Mouse (Mus musculus) heart, embryonic 11.5 days (tissue): ENCODE results near the gene Hivep2. TPM values are rescaled to one million over a fixed set of nuclear protein-coding genes. Genes with fewer than 3 reads are reported as not detected.

Experiments used
- ATAC-seq: fragments of 200-750 bp; cut with Nextera tagmentation; replicated peaks from 2 replicates; pipeline ENCODE4 v1.8.0; 2017; ENCODE audit warnings: moderate library complexity; ENCODE audit not compliant: insufficient number of reproducible peaks, low FRiP score, low TSS enrichment
- H3K27ac ChIP-seq: fragments of 300-500 bp; sonication (generic); 2 replicates; pipeline ENCODE4 v1.5.1; 2014; ENCODE audit warnings: mild to moderate bottlenecking, low read depth, low read length
- H3K27me3 ChIP-seq: fragments of 300-500 bp; sonication (generic); 2 replicates; pipeline ENCODE4 v1.6.1; 2014; ENCODE audit warnings: mild to moderate bottlenecking, low read length, mixed read lengths; ENCODE audit not compliant: control insufficient read depth, insufficient read depth
- H3K36me3 ChIP-seq: fragments of 300-500 bp; sonication (generic); 2 replicates; pipeline ENCODE4 v1.6.1; 2014; ENCODE audit warnings: mild to moderate bottlenecking, low read length, moderate library complexity, mixed read lengths; ENCODE audit not compliant: control insufficient read depth, insufficient read depth
- H3K4me1 ChIP-seq: fragments of 300-500 bp; sonication (generic); 2 replicates; pipeline ENCODE4 v1.6.1; 2014; ENCODE audit warnings: low read length; ENCODE audit not compliant: control insufficient read depth, insufficient read depth
- H3K4me2 ChIP-seq: fragments of 300-500 bp; sonication (generic); 2 replicates; pipeline ENCODE4 v1.6.1; 2014; ENCODE audit warnings: mild to moderate bottlenecking, moderate library complexity
- H3K4me3 ChIP-seq: fragments of 300-500 bp; sonication (generic); 2 replicates; pipeline ENCODE4 v1.5.1; 2014; ENCODE audit warnings: low read depth, low read length
- H3K9ac ChIP-seq: fragments of 300-500 bp; sonication (generic); 2 replicates; pipeline ENCODE4 v1.6.1; 2014; ENCODE audit warnings: mild to moderate bottlenecking, low read depth, low read length, moderate library complexity
- H3K9me3 ChIP-seq: fragments of 300-500 bp; sonication (generic); replicated peaks from 2 replicates; pipeline ENCODE4 v1.6.1; 2016; ENCODE audit warnings: low read length; ENCODE audit not compliant: control insufficient read depth
- WGBS: fragments of 180-500 bp; shearing (Covaris S2); extraction: QIAGEN DNeasy Blood & Tissue Kit; methylation state at CpG from one replicate; pipeline ENCODE4 v1.1.7; 2014; ENCODE audit not compliant: insufficient replicate concordance; 5-methylcytosine and 5-hydroxymethylcytosine counted together
- polyA plus RNA-seq: library from polyadenylated mRNA; unstranded; fragments of >200 nt; fragmentation: Nextera tagmentation; extraction: Ambion mirVana; gene quantifications from 2 replicates; pipeline ENCODE4 v1.2.1, GENCODE M21; 2014

Gene Hivep2
- polyA plus RNA-seq, 1 experiment from 2014 or later, result 8.0 TPM

GRCm38 (mm10) chr10:14130270-14130669 lies 164.4 kb downstream of the Hivep2 start:
- H3K4me2 ChIP-seq, result no peak overlapping the region
- H3K27me3 ChIP-seq, result no peaks in the 10 kb centered on the region
- ATAC-seq, result no peak
- H3K36me3 ChIP-seq, result peaks cover 10% of the 10 kb centered on the region; the same call in 1 of the 2 replicates
- H3K4me1 ChIP-seq, result no peaks in the 10 kb centered on the region
- 78% methylated on average over 8 of the region's 8 CpGs for WGBS
- no peak overlapping the region for H3K4me3 ChIP-seq
- no peak overlapping the region for H3K9ac ChIP-seq
- no peaks in the 10 kb centered on the region for H3K9me3 ChIP-seq
- no peak overlapping the region for H3K27ac ChIP-seq

- no peak overlapping the region for H3K4me3 ChIP-seq
- no peak for ATAC-seq
- H3K9ac ChIP-seq, result no peak overlapping the region
- H3K4me2 ChIP-seq, result no peak overlapping the region
- peaks cover 10% of the 10 kb centered on the region; the same call in 1 of the 2 replicates for H3K36me3 ChIP-seq
- no peaks in the 10 kb centered on the region for H3K4me1 ChIP-seq
- no peaks in the 10 kb centered on the region for H3K27me3 ChIP-seq
- H3K27ac ChIP-seq, result no peak overlapping the region
- WGBS, result 93% methylated on average over 13 of the region's 13 CpGs
- no peaks in the 10 kb centered on the region for H3K9me3 ChIP-seq
These were observed 165.4 kb downstream of the Hivep2 start for GRCm38 (mm10) chr10:14131307-14131706.

GRCm38 (mm10) chr10:14132061-14132460 lies 166.2 kb downstream of the Hivep2 start:
- Histone ChIP-seq H3K27me3 (no peaks in the 10 kb centered on the region), H3K9ac (no peak overlapping the region), H3K4me1 (no peaks in the 10 kb centered on the region), H3K36me3 (peaks cover 10% of the 10 kb centered on the region; the same call in 1 of the 2 replicates), H3K27ac (no peak overlapping the region), H3K4me2 (no peak overlapping the region), H3K4me3 (no peak overlapping the region), H3K9me3 (no peaks in the 10 kb centered on the region; the same call in 1 of the 2 replicates)
- no peak for ATAC-seq
- WGBS, result 89% methylated on average over 17 of the region's 17 CpGs

GRCm38 (mm10) chr10:14132937-14133336 lies 167.1 kb downstream of the Hivep2 start:
- Histone ChIP-seq H3K4me3 (no peak overlapping the region), H3K36me3 (peaks cover 7% of the 10 kb centered on the region; the same call in 1 of the 2 replicates), H3K27ac (no peak overlapping the region), H3K9me3 (no peaks in the 10 kb centered on the region; the same call in 1 of the 2 replicates), H3K4me1 (no peaks in the 10 kb centered on the region), H3K4me2 (no peak overlapping the region), H3K9ac (no peak overlapping the region), H3K27me3 (no peaks in the 10 kb centered on the region)
- ATAC-seq, result no peak

- no peak overlapping the region for H3K9ac ChIP-seq
- no peak overlapping the region for H3K4me3 ChIP-seq
- H3K4me2 ChIP-seq, result no peak overlapping the region
- ATAC-seq, result no peak
- 86% methylated on average over 3 of the region's 3 CpGs for WGBS
- peaks cover 5% of the 10 kb centered on the region; the same call in 1 of the 2 replicates for H3K36me3 ChIP-seq
- no peaks in the 10 kb centered on the region; the same call in 1 of the 2 replicates for H3K9me3 ChIP-seq
- no peaks in the 10 kb centered on the region for H3K4me1 ChIP-seq
- H3K27me3 ChIP-seq, result no peaks in the 10 kb centered on the region
- no peak overlapping the region for H3K27ac ChIP-seq
These were observed 172.8 kb downstream of the Hivep2 start for GRCm38 (mm10) chr10:14138663-14139062.

- H3K27me3 ChIP-seq, result no peaks in the 10 kb centered on the region
- 76% methylated on average over 3 of the region's 3 CpGs for WGBS
- no peak overlapping the region for H3K27ac ChIP-seq
- H3K36me3 ChIP-seq, result peaks cover 11% of the 10 kb centered on the region; the same call in 1 of the 2 replicates
- no peaks in the 10 kb centered on the region for H3K9me3 ChIP-seq
- H3K4me1 ChIP-seq, result no peaks in the 10 kb centered on the region
- H3K4me3 ChIP-seq, result no peak overlapping the region
- H3K9ac ChIP-seq, result no peak overlapping the region
- no peak for ATAC-seq
- no peak overlapping the region for H3K4me2 ChIP-seq
These were observed 179.0 kb downstream of the Hivep2 start for GRCm38 (mm10) chr10:14144840-14145239.

GRCm38 (mm10) chr10:14164829-14165228 lies 199.0 kb downstream of the Hivep2 start:
- Histone ChIP-seq H3K27me3 (no peaks in the 10 kb centered on the region), H3K36me3 (no peaks in the 10 kb centered on the region)
- WGBS, result 56% methylated on average over 7 of the region's 7 CpGs

GRCm38 (mm10) chr10:14168197-14168844 lies 202.4 kb downstream of the Hivep2 start:
- ATAC-seq, result 0 out of 2 replicates have a peak, but pooled peaks have one; percentile 14
- H3K4me1 ChIP-seq, result 0 out of 2 replicates have a peak, but pooled peaks cover 5% of the 10 kb centered on the region
- H3K9me3 ChIP-seq, result no peaks in the 10 kb centered on the region
- WGBS, result 25% methylated on average over 6 of the region's 6 CpGs
- no peak overlapping the region for H3K4me3 ChIP-seq
- H3K27ac ChIP-seq, result peak overlapping the region; percentile 47
- H3K4me2 ChIP-seq, result no peak overlapping the region
- H3K9ac ChIP-seq, result no peak overlapping the region
- H3K36me3 ChIP-seq, result no peaks in the 10 kb centered on the region
- no peaks in the 10 kb centered on the region for H3K27me3 ChIP-seq

More at GRCm38 (mm10) chr10:14164829-14165228, 199.0 kb downstream of the Hivep2 start:
- H3K4me2 ChIP-seq, result no peak overlapping the region
- no peak overlapping the region for H3K9ac ChIP-seq
- H3K4me1 ChIP-seq, result 0 out of 2 replicates have a peak, but pooled peaks cover 5% of the 10 kb centered on the region
- ATAC-seq, result no peak
- no peak overlapping the region for H3K4me3 ChIP-seq
- no peak overlapping the region for H3K27ac ChIP-seq
- H3K9me3 ChIP-seq, result no peaks in the 10 kb centered on the region
